Mouse (Mus musculus) small intestine, adult 2 months (tissue): ENCODE results near the gene Supt7l. TPM values are rescaled to one million over a fixed set of nuclear protein-coding genes. Genes with fewer than 3 reads are reported as not detected.

Experiments
- H3K27ac ChIP-seq: fragments of 200-500 bp; 2 replicates; pipeline ENCODE4 v1.5.1; 2012; ENCODE audit warnings: low read depth, low read length, control low read depth, inconsistent platforms; ENCODE audit not compliant: insufficient read depth
- H3K27me3 ChIP-seq: fragments of 200-500 bp; 2 replicates; pipeline ENCODE4 v1.6.1; 2012; ENCODE audit warnings: mild to moderate bottlenecking, moderate library complexity, low read length, inconsistent platforms; ENCODE audit not compliant: control insufficient read depth, insufficient read depth
- H3K36me3 ChIP-seq: fragments of 200-500 bp; 2 replicates; pipeline ENCODE4 v1.6.1; 2012; ENCODE audit warnings: mild to moderate bottlenecking, low read length, control low read depth, inconsistent platforms; ENCODE audit not compliant: control insufficient read depth, insufficient read depth
- H3K4me1 ChIP-seq: fragments of 200-500 bp; 2 replicates; pipeline ENCODE4 v1.6.1; 2012; ENCODE audit warnings: low read length, inconsistent platforms, mixed read lengths; ENCODE audit not compliant: control insufficient read depth, insufficient read depth, insufficient read length
- H3K4me3 ChIP-seq: fragments of 200-500 bp; 2 replicates; pipeline ENCODE4 v1.5.1; 2012; ENCODE audit warnings: low read depth, mild to moderate bottlenecking, control low read depth, inconsistent platforms, low read length, moderate library complexity
- CTCF ChIP-seq: fragments of 200-500 bp; IDR thresholded peaks from 2 replicates; pipeline ENCODE4 v1.5.1; 2012; ENCODE audit warnings: low read depth, mild to moderate bottlenecking, control low read depth, inconsistent platforms, low read length, moderate library complexity, mixed read lengths; ENCODE audit not compliant: insufficient replicate concordance, insufficient read length; ENCODE audit errors: extremely low read depth
- POLR2A ChIP-seq: fragments of 200-500 bp; IDR thresholded peaks from 2 replicates; pipeline ENCODE4 v1.6.1; 2012; ENCODE audit warnings: low read depth, mild to moderate bottlenecking, control low read depth, inconsistent platforms, low read length, moderate library complexity
- WGBS: fragments of 180-500 bp; shearing (Covaris S2); methylation state at CpG from one replicate; pipeline ENCODE4 v1.1.7; 2018; 5-methylcytosine and 5-hydroxymethylcytosine counted together
- polyA plus RNA-seq: library from polyadenylated mRNA; depleted of rRNA; stranded (reverse); fragments of >200 nt; gene quantifications from 2 replicates; pipeline ENCODE4 v1.2.3, GENCODE M21; 2012

Supt7l gene
- polyA plus RNA-seq, 1 experiment = 6.8 TPM

DNA sequence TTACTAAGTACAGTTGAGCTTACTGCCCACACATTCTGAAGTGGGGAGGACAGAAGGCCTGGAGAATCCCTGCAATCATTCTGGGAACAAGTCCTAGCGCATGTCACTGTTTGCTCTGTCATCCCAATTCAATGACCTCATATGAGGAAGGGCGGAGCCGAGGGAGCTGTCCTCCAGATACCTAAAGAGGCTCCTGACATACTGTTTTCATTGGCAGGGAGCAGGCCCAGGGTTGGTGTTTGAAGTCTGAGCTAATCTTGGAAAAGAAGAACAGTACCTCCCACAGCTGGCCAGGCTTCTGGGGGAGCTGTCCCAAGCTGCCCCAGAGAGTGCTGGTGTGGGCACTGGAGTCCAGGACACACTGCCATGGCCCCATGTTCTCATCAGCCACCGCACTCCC, 37.4 kb upstream of the Supt7l start:
- Histone ChIP-seq H3K27me3 (no peaks in the 10 kb centered on the region), H3K36me3 (peaks cover 1% of the 10 kb centered on the region; the same call in 1 of the 2 replicates), H3K27ac (no peak overlapping the region), H3K4me1 (no peaks in the 10 kb centered on the region; the same call in 1 of the 2 replicates), H3K4me3 (no peak overlapping the region)
- no peak for TF ChIP-seq POLR2A
- no peak for TF ChIP-seq CTCF
- WGBS = 77% methylated on average over 4 of the region's 4 CpGs

DNA sequence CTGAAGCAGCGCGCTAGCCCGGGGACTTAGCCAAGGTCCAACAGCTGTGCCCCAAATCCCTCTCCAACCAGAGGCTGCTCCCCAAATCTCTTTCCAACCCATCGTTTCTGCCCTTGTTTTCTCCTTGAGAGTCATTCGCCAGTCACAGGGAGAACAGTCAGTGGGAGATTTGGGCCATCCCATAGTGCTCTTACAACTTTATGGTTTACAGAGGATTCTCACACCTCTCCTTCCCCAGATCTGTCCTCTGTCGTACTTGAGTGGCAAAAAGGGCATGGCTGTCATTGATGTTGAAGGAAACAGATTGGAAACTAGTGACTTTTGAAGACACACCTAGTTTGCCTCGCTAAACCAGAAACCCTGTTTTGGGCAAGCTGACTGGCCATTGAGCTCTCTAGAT, 36.3 kb upstream of the Supt7l start:
- Histone ChIP-seq H3K36me3 (peaks cover 4% of the 10 kb centered on the region; the same call in 1 of the 2 replicates), H3K4me3 (no peak overlapping the region), H3K27me3 (no peaks in the 10 kb centered on the region), H3K4me1 (no peaks in the 10 kb centered on the region; the same call in 1 of the 2 replicates), H3K27ac (no peak overlapping the region)
- TF ChIP-seq POLR2A (no peak), CTCF (no peak)
- WGBS = 34% methylated on average over 7 of the region's 7 CpGs

DNA sequence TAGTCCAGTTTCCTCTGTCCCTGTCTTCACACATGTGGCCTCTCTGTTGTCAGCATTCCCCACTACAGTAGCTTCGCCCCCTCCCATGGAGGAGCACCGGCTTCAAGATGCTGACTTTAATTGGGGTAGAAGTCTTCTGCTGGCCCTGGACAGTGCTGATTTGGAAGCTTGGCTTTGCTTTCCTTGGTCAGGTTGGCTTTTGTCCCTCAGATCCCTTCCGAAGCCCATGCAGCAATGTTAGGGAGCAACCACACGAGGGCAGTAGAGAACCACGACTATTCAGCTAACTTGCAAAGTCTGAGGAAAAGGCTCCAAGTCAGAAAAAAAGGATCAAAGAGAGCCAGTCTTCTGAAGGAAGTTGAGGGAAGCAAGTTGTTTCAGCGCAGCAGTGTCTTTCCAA, 35.9 kb upstream of the Supt7l start:
- H3K4me1 ChIP-seq = no peaks in the 10 kb centered on the region; the same call in 1 of the 2 replicates
- H3K4me3 ChIP-seq = no peak overlapping the region
- peaks cover 4% of the 10 kb centered on the region; the same call in 1 of the 2 replicates for H3K36me3 ChIP-seq
- TF ChIP-seq POLR2A (no peak), CTCF (peak; percentile 81; the same call in 1 of the 2 replicates)
- 13% methylated on average over 6 of the region's 6 CpGs for WGBS
- H3K27ac ChIP-seq = no peak overlapping the region
- no peaks in the 10 kb centered on the region for H3K27me3 ChIP-seq

DNA sequence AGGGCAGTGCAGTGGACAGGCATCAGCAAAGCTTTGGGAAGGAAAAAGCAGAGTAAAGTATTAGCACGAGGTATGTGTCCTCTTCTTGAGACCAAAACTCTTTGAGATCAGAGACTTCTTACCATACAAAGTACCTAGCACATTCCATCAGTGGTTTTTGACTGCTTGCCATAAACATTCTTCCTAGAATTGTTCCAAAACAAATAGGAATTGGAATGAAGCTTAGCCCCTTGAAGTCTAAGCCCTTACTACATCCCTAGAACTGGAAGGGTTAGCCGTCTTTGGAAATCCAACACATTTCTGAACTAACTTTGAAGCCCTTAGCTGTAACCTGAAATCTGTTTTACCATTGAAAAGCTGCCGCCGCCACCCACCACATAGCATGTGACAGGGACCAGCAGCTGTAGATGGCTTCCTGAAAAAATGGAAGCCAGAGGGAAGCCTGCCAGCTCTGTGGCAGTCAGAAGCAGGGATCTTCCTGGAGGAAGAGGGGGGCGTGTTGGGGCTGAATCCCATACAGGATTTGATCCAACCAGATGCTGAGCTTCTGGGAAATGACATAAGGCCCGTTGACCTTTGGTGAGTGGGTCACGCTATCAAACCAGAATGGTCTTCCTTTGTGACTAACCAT, 34.5 kb upstream of the Supt7l start:
- Histone ChIP-seq H3K4me1 (no peaks in the 10 kb centered on the region; the same call in 1 of the 2 replicates), H3K4me3 (no peak overlapping the region), H3K27me3 (no peaks in the 10 kb centered on the region), H3K36me3 (peaks cover 6% of the 10 kb centered on the region; the same call in 1 of the 2 replicates), H3K27ac (peak overlapping the region; percentile 32; the same call in 1 of the 2 replicates)
- TF ChIP-seq CTCF (no peak), POLR2A (no peak)
- 78% methylated on average over 7 of the region's 7 CpGs for WGBS

DNA sequence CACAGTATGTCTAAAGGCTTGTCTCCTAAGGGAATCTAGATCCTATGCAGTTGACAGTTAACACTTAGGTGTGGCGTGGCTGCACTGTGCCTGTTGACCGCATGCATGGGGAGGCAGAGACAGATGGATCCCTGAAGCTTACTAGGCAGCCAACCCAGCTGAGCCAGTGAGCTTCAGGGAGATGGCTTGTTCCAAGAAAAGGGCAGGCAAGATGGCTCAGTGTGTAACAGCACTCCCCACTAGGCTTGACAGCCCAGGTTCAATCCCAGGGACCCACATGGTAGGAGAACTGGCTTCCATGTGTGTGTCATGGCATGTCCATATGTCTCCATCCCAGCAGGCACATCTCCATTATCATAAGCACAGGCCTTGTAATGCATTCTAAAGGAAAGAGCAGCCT, 32.7 kb upstream of the Supt7l start:
- WGBS = 95% methylated on average over 2 of the region's 2 CpGs
- peaks cover 14% of the 10 kb centered on the region for H3K36me3 ChIP-seq
- no peaks in the 10 kb centered on the region; the same call in 1 of the 2 replicates for H3K4me1 ChIP-seq
- no peak for TF ChIP-seq CTCF
- no peak for TF ChIP-seq POLR2A
- H3K4me3 ChIP-seq = no peak overlapping the region
- H3K27ac ChIP-seq = no peak overlapping the region
- no peaks in the 10 kb centered on the region for H3K27me3 ChIP-seq

DNA sequence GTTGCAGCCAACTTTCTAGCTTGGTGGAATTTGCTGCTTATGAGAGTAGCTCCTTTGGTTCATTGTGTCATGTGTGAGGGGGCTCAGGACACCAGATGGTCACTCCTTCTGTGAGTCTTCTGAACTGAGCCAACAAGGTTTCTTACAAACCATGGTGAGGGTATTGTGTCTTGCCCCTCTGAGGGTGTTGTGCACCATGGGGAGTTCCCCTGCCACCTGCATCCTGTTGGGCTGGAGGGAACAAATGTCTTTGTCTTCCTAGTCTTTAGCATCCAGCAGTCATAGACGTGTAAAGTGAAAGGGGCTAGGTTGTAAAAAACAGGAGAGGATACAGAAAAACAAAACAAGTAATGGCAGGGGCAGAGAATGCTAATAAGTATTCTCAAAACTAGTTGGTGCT, 31.8 kb upstream of the Supt7l start:
- H3K4me3 ChIP-seq = no peak overlapping the region
- H3K36me3 ChIP-seq = peaks cover 16% of the 10 kb centered on the region
- TF ChIP-seq CTCF = no peak
- H3K4me1 ChIP-seq = no peaks in the 10 kb centered on the region; the same call in 1 of the 2 replicates
- 52% methylated on average over 1 of the region's 1 CpGs for WGBS
- no peaks in the 10 kb centered on the region for H3K27me3 ChIP-seq
- H3K27ac ChIP-seq = no peak overlapping the region

DNA sequence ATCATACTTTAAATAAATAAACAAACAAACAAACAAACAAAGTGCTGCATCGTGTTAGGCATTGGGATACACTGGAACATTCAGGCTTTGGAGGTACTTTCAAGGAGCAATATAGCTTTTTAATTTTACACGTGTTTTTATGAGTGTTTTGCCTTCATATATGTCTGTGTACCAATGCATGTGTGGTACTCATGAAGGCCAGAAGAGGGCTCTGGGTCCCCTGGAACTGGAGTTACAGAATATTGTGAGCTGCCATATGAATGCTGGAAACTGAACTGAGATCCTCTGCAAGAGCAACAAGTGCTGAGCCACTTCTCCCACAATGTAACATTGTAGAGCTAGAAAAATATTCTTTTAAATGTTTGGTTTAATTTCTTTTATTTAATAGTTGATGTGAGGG, 7.6 kb upstream of the Supt7l start:
- H3K27me3 ChIP-seq = no peaks in the 10 kb centered on the region
- no peaks in the 10 kb centered on the region for H3K4me1 ChIP-seq
- H3K36me3 ChIP-seq = peaks cover 67% of the 10 kb centered on the region
- no peak overlapping the region for H3K27ac ChIP-seq
- WGBS = 88% methylated on average over 2 of the region's 2 CpGs
- TF ChIP-seq POLR2A (no peak), CTCF (no peak)
- H3K4me3 ChIP-seq = no peak overlapping the region
